Mouse (Mus musculus) myocyte (in vitro differentiated cells): ENCODE data around the gene Sirt6. TPM values are rescaled to one million over a fixed set of nuclear protein-coding genes. Genes with fewer than 3 reads are reported as not detected.

Source experiments
- H3K27me3 ChIP-seq: one replicate; pipeline ENCODE4 v1.6.1; 2011; ENCODE audit not compliant: control insufficient read depth, insufficient read depth, insufficient read length
- H3K36me3 ChIP-seq: one replicate; pipeline ENCODE4 v1.6.1; 2011; ENCODE audit not compliant: control insufficient read depth, insufficient read depth
- H3K4me2 ChIP-seq: one replicate; pipeline ENCODE4 v1.6.1; 2011; ENCODE audit warnings: low read depth, control low read depth
- H3K4me3 ChIP-seq: one replicate; pipeline ENCODE4 v1.5.1; 2011; ENCODE audit warnings: mild to moderate bottlenecking, control low read depth, moderate library complexity
- H3K79me2 ChIP-seq: one replicate; pipeline ENCODE4 v1.6.1; 2011; ENCODE audit not compliant: control insufficient read depth, insufficient read depth
- H3ac ChIP-seq: one replicate; pipeline ENCODE4 v1.6.1; 2011; ENCODE audit not compliant: control insufficient read depth, insufficient read length
- CEBPB ChIP-seq: IDR thresholded peaks from 2 replicates; pipeline ENCODE4 v1.6.1; 2011; ENCODE audit warnings: mild to moderate bottlenecking, moderate library complexity; ENCODE audit not compliant: poor library complexity, insufficient read depth, severe bottlenecking
- E2F4 ChIP-seq: IDR thresholded peaks from one replicate; pipeline ENCODE4 v1.6.1; 2011; ENCODE audit warnings: mild to moderate bottlenecking, control low read depth, moderate library complexity; ENCODE audit not compliant: insufficient read depth
- MAX ChIP-seq: IDR thresholded peaks from one replicate; pipeline ENCODE4 v1.6.1; 2011; ENCODE audit warnings: low read depth, mild to moderate bottlenecking, control low read depth
- MYOD1 ChIP-seq, 3 experiments: IDR thresholded peaks; one replicate each; pipeline ENCODE4 v1.6.1; 2011; ENCODE audit warnings: control low read depth in 2 of 3, low read depth in 2 of 3, mild to moderate bottlenecking in 2 of 3, moderate library complexity in 1 of 3; ENCODE audit not compliant: insufficient read length in 2 of 3, control insufficient read depth in 1 of 3
- MYOG ChIP-seq, 3 experiments: IDR thresholded peaks; one replicate each; pipeline ENCODE4 v1.6.1; 2011; ENCODE audit warnings: control low read depth in 2 of 3, low read depth in 2 of 3, mild to moderate bottlenecking in 2 of 3; ENCODE audit not compliant: insufficient read length in 2 of 3, control insufficient read depth in 1 of 3, insufficient read depth in 1 of 3
- POLR2A ChIP-seq: IDR thresholded peaks from one replicate; pipeline ENCODE4 v1.6.1; 2011; ENCODE audit warnings: low read depth, mild to moderate bottlenecking, control low read depth, moderate library complexity; ENCODE audit not compliant: insufficient read length
- POLR2AphosphoS2 ChIP-seq: IDR thresholded peaks from one replicate; pipeline ENCODE4 v1.6.1; 2011; ENCODE audit warnings: low read depth, control low read depth; ENCODE audit not compliant: insufficient read length
- REST ChIP-seq: IDR thresholded peaks from one replicate; pipeline ENCODE4 v1.6.1; 2011; ENCODE audit warnings: mild to moderate bottlenecking, control low read depth, moderate library complexity; ENCODE audit not compliant: insufficient read depth, insufficient read length
- SRF ChIP-seq: IDR thresholded peaks from one replicate; pipeline ENCODE4 v1.6.1; 2011; ENCODE audit warnings: low read depth; ENCODE audit not compliant: control insufficient read depth, insufficient read length
- TCF12 ChIP-seq: IDR thresholded peaks from one replicate; pipeline ENCODE4 v1.6.1; 2011; ENCODE audit warnings: mild to moderate bottlenecking, control low read depth; ENCODE audit not compliant: poor library complexity, insufficient read depth, severe bottlenecking
- TCF3 ChIP-seq: IDR thresholded peaks from one replicate; pipeline ENCODE4 v1.6.1; 2011; ENCODE audit warnings: low read depth, control low read depth; ENCODE audit not compliant: insufficient read length
- USF1 ChIP-seq: IDR thresholded peaks from one replicate; pipeline ENCODE4 v1.6.1; 2011; ENCODE audit warnings: low read depth, mild to moderate bottlenecking, control low read depth, moderate library complexity
- polyA plus RNA-seq: library from polyadenylated mRNA; unstranded; fragments of >200 nt; fragmentation: generic; extraction: Trizol; gene quantifications from one replicate; pipeline ENCODE4 v1.2.1, GENCODE M21; 2012; ENCODE audit warnings: missing spikeins

Sirt6 gene
- polyA plus RNA-seq, 1 experiment: 28.0 TPM

- Histone ChIP-seq H3K36me3 (no peaks in the 10 kb centered on the region), H3K4me2 (no peak overlapping the region), H3K79me2 (no peaks in the 10 kb centered on the region), H3K4me3 (no peak overlapping the region), H3ac (no peak overlapping the region), H3K27me3 (no peaks in the 10 kb centered on the region)
- no peak for TF ChIP-seq MAX
- no peak for TF ChIP-seq MYOD1 (IDR thresholded peaks at IDR 0.05; ENCODE audit: control insufficient read depth in 1 of 3, insufficient read length in 2 of 3, low read depth in 2 of 3)
- TF ChIP-seq MYOG (IDR thresholded peaks at IDR 0.05; ENCODE audit: control insufficient read depth in 1 of 3, insufficient read depth in 1 of 3, insufficient read length in 2 of 3, low read depth in 2 of 3): no peak
- no peak for TF ChIP-seq E2F4
- no peak for TF ChIP-seq TCF12
- TF ChIP-seq POLR2A: no peak
- no peak for TF ChIP-seq TCF3
- no peak for TF ChIP-seq USF1
- TF ChIP-seq POLR2AphosphoS2: no peak
- TF ChIP-seq REST: no peak
- no peak for TF ChIP-seq SRF
- no peak for TF ChIP-seq CEBPB
Observed at GRCm38 (mm10) chr10:81591846-81592245, 35.8 kb downstream of the Sirt6 start.

DNA sequence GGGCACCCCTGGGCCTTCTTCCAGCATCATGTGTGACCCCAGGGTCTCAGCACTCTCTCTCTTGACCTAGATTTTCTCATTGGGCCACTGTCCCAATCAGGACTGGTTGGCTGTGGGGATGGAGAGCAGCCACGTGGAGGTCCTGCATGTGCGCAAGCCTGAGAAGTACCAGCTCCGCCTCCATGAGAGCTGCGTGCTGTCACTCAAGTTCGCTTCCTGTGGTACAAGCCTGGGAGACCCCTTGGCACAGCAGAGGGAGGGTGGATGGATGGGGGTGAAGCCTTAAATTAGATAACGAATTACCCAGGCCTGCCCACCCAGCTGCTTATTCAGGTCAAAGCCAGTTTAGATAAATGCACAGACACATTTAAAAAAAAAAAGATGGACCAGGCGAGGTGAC, 38.9 kb downstream of the Sirt6 start:
- H3K4me2 ChIP-seq: no peak overlapping the region
- no peak overlapping the region for H3K4me3 ChIP-seq
- no peaks in the 10 kb centered on the region for H3K27me3 ChIP-seq
- no peaks in the 10 kb centered on the region for H3K79me2 ChIP-seq
- TF ChIP-seq REST: no peak
- TF ChIP-seq TCF3: no peak
- no peak for TF ChIP-seq E2F4
- TF ChIP-seq MYOG (IDR thresholded peaks at IDR 0.05; ENCODE audit: control insufficient read depth in 1 of 3, insufficient read depth in 1 of 3, insufficient read length in 2 of 3, low read depth in 2 of 3): no peak
- TF ChIP-seq CEBPB: no peak
- no peak for TF ChIP-seq MYOD1 (IDR thresholded peaks at IDR 0.05; ENCODE audit: control insufficient read depth in 1 of 3, insufficient read length in 2 of 3, low read depth in 2 of 3)
- TF ChIP-seq POLR2A: no peak
- TF ChIP-seq TCF12: no peak
- TF ChIP-seq MAX: no peak
- no peak for TF ChIP-seq SRF
- TF ChIP-seq USF1: no peak
- TF ChIP-seq POLR2AphosphoS2: no peak
- H3K36me3 ChIP-seq: no peaks in the 10 kb centered on the region
- H3ac ChIP-seq: no peak overlapping the region

DNA sequence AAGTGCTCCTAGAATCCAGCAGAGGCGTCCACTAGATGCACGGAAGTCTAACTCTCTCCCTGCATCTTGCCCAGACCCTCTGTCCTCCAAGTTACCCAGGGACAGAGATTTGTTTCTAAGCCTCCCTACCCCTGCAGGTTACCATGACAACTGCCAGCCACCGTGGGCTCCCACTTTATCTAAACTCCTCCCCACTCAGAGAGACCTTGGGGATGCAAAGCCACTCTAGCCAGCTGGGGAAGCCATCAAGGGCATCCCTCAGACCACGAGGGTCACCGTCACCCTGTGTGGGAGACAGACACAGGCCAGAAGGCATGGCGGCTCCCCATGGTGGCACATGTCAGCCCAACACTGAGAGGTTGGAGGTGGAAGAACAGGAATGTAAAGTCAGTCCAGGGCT, 44.2 kb downstream of the Sirt6 start:
- Histone ChIP-seq H3K36me3 (no peaks in the 10 kb centered on the region), H3K27me3 (no peaks in the 10 kb centered on the region), H3ac (no peak overlapping the region), H3K79me2 (no peaks in the 10 kb centered on the region), H3K4me2 (no peak overlapping the region), H3K4me3 (no peak overlapping the region)
- TF ChIP-seq TCF12: no peak

DNA sequence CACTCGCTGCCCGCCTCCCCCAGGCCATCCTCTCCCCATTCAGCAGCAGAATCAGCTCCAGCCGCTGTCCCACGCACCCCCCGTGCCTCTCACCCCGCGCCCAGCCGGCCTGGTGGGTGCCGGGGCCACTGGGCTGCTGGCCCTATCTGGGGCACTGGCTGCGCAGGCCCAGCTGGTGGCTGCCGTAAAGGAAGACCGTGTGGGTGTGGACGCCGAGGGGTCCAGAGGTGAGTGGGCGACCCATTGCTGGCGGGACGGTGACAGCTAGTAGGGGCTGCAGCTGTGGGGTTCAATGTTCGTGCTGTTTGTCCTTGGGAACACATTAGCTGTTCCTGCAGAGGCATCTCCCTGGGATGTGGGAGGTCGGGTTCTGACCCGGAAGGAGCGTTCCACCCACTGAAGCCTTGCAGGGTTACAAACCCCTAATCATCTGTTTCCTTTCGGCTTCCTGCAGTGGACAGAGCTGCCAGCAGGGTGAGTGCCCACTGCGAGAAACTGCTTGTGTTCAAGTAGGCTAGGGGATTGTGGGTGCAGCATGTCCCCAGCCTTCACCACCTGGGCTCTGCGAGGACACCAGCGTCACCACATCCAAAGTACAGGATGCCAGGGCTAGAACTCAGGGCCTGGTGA, 47.0 kb downstream of the Sirt6 start:
- Histone ChIP-seq H3K27me3 (no peaks in the 10 kb centered on the region), H3K4me3 (no peak overlapping the region), H3ac (no peak overlapping the region), H3K4me2 (no peak overlapping the region), H3K79me2 (no peaks in the 10 kb centered on the region), H3K36me3 (no peaks in the 10 kb centered on the region)
- TF ChIP-seq USF1: no peak
- TF ChIP-seq CEBPB: no peak
- no peak for TF ChIP-seq MAX
- no peak for TF ChIP-seq TCF3
- no peak for TF ChIP-seq SRF
- no peak for TF ChIP-seq POLR2A
- TF ChIP-seq POLR2AphosphoS2: no peak
- TF ChIP-seq E2F4: no peak
- no peak for TF ChIP-seq REST
- TF ChIP-seq TCF12: no peak
- TF ChIP-seq MYOG (IDR thresholded peaks at IDR 0.05; ENCODE audit: control insufficient read depth in 1 of 3, insufficient read depth in 1 of 3, insufficient read length in 2 of 3, low read depth in 2 of 3): no peak
- no peak for TF ChIP-seq MYOD1 (IDR thresholded peaks at IDR 0.05; ENCODE audit: control insufficient read depth in 1 of 3, insufficient read length in 2 of 3, low read depth in 2 of 3)

GRCm38 (mm10) chr10:81579967-81580366, 47.6 kb downstream of the Sirt6 start:
- no peaks in the 10 kb centered on the region for H3K79me2 ChIP-seq
- TF ChIP-seq SRF (no peak), E2F4 (no peak), MAX (no peak), USF1 (no peak), CEBPB (no peak), TCF3 (no peak), REST (no peak), MYOD1 (IDR thresholded peaks at IDR 0.05; ENCODE audit: control insufficient read depth in 1 of 3, insufficient read length in 2 of 3, low read depth in 2 of 3) (no peak), POLR2AphosphoS2 (no peak), MYOG (IDR thresholded peaks at IDR 0.05; ENCODE audit: control insufficient read depth in 1 of 3, insufficient read depth in 1 of 3, insufficient read length in 2 of 3, low read depth in 2 of 3) (no peak), TCF12 (no peak), POLR2A (no peak)

More at GRCm38 (mm10) chr10:81579967-81580366, 47.6 kb downstream of the Sirt6 start:
- Histone ChIP-seq H3ac (no peak overlapping the region), H3K36me3 (no peaks in the 10 kb centered on the region), H3K4me3 (no peak overlapping the region), H3K4me2 (no peak overlapping the region), H3K27me3 (no peaks in the 10 kb centered on the region)
